Mouse (Mus musculus): ENCODE measurements around the gene Spag17.
"Not testable (repeated sequence)": the region's sequence is repeated elsewhere in the genome, so short reads cannot be mapped to it uniquely, and the experiment has no call there.

Gene Spag17

DNA sequence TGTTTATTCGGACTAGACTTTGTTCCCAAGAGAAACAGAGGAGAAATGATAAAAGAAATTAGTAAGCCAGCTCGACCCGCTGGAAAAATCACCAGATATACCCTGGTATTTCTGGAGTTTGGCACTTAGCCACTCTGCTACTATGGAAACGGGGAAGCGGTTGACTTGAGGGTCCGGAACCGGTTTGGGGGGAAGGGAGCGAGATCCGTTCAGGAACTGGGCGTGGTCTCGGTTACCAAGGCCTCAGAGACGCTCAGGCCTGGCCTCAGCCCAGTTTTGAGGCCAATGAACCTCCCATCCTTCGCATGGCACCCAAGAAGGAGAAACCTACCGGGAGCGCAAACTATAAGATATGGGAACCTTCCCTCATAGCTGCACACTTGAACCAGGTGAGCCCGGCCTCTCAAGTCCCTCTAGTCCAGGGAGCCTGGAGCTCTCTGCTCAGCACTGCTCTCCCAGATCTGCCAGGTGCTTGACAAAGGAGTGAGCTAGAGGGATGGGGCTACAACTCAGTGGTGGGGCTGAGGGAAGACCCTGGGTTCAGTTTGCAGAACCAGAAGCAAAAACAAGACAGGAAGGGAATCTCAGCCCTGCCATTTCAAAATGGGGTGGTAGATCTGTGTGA is at the start of gene Spag17:
Spag17 (plus strand) TSS at position 220 of the 625 bp plus-strand sequence.
- no peak for DNase-seq

DNA sequence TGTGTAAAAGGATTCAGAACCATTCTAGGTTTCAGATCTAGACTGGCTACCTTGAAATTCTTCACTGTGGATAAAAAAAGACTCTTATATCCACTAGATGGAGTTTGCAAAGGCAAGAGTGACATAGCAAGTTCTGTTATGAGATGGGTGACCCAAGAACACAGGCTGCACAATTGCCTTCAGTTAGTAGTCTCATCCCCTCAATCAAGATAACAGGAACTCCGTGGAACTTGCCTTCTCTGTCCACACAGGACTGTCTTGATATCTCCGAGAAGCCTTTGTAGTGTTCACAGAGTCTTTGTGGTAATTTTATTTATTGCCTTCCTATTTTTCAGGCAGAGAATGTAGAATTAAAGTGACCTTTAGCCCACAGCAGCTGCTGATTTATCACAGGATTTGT is 42.9 kb upstream of the Spag17 start:
- no peak for DNase-seq

DNA sequence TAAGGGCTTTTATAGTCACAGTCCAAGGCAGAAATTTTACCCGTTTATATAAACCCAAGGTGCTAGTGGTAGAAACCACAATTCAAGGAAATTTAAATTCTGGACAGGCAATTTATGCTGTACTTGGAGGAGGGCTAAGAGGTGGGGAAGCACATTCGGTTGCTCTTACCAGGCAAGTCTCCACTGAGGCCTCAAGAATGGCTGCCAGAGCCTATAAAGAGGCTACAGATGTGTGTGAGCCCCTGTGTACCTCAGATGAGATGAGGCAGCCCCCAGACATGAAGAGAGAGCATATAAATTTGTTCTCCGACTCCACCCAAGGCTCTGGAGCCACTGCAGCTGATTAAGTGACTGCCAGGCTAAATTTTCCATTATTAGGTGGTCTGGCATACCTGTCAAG is 42.4 kb upstream of the Spag17 start:
- no peak for DNase-seq

DNA sequence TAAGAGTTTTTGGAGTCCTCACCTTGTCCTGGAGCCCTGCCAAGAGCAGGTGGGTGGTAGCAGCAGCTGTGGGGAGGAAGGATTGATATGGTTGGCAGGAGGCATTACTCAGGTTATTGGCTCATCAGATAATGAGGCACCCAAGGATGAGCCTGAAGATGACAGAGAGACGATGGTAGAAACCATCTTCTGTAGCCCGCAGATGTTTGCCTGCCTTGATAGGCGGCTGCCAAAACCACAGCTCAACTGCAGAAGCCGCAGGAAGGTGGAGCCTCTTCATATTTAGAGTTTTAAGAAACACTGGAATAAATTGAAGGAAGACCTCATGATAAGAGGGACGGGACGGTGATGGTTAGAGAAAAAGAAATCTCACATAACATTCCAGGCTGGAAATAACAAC is 42.0 kb upstream of the Spag17 start:
- no peak for DNase-seq

DNA sequence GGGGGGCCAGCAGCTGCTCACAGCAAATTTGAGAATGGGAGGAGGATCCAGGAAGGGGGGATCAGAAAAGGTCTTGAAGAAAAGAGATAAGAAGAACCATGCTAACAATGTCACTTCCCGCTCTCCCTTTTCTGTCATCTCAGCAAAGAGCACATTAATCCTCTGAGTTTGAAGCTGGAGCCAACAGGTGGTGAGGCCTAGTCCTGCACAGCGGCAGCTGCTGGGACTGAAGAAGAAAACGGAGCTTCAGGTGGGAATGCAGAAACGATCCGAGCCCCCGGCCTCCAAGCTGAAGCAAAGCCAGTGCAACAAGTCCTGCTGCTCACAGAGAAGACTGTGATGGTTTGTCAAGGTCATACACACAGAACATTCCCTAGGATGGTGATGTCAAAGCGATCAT is 34.3 kb upstream of the Spag17 start:
- no peak for DNase-seq

DNA sequence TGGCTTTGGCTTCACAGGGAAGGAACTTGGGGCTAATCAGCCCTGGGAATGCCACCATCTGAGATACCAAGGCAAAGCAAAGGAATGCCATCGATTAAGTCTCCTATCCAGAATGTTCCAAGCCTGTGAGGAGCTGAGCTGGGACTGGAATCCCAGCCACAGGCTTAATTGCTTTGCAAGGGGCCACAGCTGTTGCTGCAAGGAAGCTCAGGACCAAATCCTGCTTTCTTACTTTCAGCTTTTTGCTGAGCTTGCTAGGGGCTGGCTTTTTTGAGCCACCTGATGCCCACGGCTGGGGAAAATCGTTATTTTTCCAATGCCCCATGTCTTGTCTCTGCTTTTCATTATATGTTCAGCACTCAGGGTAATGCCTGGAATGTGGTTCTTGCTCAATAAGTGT is 30.6 kb upstream of the Spag17 start:
- no peak for DNase-seq

DNA sequence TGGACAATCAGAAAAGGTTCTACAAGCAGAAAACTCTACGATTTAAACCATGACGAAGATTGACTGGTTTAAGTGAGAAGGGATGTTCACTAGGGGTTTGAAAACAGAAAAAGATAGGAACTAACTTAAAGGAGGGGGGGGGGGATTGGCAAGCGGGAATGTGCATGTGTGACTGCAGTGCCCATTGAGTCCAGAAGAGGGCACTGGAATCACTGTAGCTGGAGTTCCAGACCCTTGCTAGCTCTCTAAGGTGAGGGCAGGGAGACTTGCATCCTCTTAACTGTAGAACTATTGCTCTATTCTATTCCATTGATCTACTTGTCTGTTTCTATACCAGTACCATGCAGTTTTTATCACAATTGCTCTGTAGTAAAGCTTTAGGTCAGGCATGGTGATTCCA is 26.3 kb upstream of the Spag17 start:
- DNase-seq: no peak

DNA sequence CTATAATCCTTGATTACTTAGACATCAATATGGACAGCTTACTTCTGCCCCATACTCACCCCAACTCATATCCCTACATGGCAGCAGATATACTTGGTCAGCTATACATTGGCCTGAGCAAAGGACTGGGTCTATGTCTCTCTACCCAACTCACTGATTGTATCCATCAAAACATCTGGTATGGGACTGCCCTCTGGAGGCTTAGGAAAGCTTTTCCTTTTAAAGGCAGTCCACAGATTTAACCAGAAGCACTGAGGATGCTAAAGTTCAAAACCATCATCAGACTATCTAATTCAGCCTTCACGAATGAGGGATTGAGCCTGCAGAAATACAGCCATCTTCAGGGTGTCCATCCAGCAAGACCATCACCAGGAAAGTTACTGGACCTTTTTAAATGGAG is 20.5 kb upstream of the Spag17 start:
- no peak for DNase-seq

DNA sequence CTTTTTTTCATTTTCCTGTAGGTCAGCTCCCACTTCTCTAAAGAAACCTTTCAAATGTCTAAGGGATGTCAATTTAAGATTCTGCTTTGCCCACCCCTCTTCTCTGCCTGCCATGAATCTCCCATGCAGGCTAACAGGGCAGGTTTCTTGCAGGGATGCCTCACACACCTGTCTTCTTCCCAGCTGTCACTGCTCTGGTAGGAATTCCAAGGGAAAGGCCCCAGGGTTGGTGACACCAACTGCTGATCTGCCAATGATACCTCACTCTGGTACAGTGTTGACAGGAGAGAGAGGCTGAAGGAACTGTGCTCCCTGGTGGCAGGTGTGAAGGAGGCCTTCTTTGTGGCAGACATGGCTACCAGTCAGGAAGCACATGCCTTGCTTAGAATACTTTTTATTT is 10.1 kb upstream of the Spag17 start:
- DNase-seq: no peak

DNA sequence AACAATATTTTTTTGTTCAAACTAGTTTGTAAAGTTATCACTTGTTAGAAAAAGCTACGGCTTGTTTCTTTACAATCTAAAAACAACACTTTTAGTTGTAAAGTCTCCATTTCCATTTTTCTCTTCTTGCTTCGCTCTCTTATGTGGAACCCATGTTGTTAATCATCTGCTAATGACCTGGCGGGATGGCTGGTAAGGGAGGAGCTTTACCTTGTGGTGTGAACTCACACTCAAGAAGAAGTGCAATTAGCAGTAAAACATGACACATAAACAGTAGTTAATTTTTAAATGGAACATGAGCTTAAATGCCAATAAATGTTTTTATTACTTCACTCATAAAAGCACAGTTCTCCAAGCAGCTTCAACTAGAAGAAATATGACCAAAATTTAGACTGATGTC is 3.7 kb upstream of the Spag17 start:
- no peak for DNase-seq

DNA sequence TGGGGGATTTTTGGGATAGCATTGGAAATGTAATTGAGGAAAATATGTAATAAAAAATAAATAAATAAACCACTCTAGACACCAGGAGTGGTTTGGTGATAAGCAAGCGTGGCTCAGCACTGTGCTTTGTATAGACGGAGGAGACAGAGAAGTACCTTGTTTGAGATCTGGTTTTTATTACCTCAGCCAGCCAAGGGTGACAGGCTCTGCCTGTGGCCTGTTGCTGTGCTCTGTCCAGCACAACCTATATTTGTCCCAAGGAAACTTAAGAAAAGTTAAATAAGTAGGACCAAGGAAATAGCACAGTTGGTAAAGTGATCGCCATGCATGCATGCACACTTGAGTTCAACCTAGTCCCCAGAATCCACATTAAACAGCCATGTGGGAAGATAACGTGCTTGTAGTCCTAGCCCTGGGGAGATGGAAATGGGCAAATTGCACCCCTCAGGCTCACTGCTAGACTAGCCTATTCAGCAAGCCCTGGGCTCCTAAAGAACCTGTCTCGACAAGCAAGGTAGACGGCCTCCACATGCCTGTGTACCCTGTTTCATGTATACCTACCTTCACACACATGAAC is 1.1 kb upstream of the Spag17 start:
- DNase-seq: no peak

DNA sequence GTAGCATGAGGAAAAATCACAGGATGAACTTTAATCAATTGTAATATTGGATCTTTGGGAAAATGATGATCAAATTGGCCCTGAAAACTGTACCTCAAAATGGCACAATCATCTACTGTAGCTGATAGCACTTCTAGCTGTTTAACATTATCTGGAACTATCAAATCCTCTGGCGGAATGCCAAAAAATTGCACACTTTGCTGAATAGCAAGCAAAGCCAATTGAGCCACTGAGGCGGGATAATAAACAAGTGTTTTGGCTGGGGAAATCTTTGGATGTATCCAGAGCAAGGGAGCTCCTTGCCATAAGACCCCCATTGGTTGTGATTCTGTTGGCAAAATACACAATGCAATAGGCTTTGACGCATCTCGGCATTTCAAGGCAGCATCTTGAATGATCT is 9.5 kb downstream of the Spag17 start:
- DNase-seq: not testable (repeated sequence)

DNA sequence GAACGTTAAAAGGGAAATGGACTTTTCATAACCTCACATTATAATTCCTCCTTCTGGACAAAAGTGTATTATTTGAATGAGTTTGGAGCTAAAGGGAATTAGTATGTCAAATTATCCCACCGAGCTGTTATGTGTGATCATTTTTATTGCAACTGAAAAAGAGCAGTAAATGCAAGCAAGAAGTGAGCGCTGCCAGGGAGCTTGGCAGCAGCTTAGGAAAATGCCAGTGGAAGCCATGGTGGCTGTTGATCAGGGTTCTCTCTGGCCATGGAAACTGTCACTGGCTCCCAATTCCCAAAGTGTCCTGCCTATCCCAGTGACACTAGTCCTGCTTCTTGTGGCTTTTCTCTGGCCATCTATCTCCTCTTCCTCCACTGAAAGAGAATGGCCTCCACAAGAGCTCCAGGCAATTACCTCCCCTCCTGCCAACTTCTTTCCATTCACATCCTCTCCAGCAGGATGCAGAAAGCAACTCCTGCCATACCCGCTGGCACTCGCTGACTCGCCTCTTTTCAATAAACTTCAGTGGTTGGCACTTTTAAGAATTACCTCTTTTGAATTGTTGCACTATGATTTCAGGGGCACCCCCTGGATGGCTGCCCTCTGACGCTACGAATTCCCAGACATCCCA is 28.7 kb downstream of the Spag17 start:
- DNase-seq: no peak

DNA sequence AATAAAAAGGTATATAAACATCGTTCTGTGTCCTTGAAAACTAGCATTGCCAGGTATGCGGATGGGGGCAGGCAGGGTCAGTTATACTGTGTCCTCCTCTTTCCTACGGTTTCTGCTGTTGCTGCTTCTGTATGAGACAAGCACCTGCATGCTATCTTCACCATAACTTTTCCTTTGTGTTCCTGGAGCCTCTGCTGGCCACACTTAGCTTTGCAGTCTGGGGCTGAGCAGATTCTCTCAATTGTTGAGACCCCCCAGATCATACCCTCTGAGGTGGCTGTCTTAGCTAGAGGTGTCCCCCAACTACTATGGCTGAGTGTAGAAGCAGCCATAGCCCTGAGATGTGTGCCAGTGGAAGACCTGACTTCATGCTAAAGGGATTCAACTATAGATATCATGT is 37.7 kb downstream of the Spag17 start:
- DNase-seq: no peak

DNA sequence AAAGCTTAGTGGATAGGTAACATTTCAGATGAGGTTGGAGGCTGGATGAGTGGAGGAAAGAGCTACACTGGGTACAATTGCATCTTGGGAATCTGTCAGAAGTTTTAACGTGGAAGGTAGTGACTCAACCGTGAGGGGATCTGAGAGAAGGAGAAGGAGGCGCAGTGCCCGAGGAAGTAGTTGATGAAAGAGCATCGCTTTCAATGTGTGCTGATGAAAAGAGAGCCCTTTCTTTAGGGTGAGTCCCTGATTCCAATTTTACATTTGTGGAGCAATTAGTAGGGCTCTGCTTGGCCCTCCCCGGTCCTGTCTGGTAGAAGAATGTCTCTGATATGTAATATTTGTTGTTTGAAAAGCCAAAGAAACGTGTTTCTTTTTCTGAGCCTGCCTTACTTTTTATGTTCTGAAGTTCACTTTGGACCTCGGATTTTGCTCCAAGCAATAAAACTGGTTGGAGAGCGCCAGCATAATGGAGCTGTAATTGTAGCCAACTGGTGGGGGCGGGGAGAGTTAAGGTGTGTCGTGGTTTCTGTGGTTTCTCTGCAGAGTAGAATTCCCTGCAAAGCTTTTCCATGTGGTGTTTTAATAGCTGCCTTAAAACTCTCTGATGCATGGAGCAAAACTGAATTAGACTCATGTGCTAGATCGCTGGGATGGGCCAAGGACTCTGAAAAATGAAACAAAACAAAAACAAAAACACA is 45.9 kb downstream of the Spag17 start:
- no peak for DNase-seq

DNA sequence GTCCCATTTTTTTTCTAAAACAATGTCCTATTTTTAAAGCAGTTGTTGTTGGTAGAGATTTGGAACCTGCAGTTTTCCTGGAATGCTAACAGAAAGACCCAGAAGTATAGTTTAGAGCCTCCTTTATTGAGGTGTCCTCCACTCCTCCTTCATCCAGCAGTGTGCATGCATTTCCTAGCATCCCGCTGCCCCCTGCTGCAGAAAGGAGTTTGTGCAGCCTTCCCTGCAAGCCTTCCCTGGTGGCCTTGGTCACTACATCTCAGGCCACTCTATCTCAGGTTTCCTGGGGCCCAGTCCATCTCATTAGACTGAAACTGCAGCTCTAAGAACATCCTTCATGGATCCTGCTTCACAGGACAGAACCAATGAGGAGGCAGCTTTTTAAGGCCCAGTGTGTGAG is 51.0 kb downstream of the Spag17 start:
- DNase-seq: peak; percentile 4

DNA sequence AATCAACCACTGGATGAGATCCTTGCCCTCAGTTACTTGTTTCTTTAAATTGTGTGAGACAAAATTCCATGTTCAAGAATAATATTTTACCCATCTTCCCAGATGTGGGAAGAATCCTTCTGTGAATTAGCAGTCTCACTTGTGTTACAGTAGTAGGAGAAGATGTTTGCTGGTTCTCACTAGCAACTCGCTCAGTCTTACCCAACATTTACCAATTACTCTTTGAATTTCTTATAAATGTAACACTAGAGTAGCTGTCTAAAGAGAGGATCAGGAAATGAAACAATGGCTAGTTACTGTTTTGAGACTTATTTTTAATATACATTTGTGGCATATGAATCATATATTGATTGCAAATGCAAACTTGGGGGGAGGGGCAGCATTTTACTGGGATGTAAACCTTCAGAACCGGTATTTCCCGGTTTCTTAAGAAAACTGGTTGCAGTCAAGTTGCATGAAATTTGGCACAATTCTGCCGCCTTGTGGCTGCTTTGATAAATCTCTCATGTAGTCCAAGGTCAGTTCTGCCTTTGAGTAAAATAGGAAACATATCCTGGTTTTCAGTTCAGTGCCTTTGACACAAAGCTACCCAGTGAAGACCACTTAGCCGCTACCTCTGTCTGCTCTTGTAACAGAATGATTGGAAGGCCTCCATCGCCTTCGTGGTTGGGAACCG is 53.5 kb downstream of the Spag17 start:
- DNase-seq: peak; percentile 51

DNA sequence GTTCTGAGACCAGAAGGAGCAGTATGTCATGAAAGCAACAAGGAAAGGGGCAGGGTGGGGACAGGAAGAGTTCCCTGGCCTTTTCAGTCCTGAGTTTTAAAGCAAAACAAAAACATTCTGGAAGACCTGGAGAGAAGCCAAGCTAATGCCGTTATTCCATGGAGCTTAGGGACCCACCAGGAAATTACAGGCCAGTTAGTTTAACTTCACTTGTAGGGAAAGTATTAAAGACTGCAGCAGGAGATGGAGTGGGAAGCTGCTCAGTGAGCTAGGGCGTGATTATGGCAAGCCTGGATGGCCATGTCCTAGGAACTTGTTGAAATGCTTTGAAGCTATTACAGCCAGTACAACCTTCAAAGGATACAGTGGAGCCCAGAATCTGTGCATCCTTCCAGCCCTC is 60.0 kb downstream of the Spag17 start:
- DNase-seq: no peak

DNA sequence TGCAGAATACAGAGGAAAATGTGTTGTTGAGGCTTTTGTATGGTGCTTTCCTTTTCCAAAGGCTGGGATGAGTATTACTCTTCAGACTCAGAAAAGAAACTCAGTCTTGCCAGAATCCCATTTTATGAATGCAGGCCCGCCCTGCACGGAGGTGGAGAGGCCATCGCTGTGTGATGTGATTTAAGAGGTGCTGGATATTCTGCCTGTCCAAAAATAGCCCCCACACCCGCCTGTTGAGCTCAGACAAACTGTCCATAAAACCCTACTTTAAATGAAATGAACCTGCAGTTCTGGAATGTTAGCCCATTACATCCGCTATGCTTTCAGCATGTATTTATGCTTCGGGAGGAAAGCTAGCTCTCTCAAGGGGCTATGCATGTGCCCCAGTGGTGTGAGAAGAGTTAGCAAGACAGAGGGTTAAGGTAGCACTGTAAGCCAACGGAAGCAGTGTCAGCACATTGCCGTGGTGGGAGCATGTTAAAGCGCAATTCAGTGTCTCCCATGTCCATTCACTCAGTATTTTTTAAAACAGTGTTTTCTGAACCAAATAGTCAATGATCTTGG is 68.9 kb downstream of the Spag17 start:
- DNase-seq: no peak

DNA sequence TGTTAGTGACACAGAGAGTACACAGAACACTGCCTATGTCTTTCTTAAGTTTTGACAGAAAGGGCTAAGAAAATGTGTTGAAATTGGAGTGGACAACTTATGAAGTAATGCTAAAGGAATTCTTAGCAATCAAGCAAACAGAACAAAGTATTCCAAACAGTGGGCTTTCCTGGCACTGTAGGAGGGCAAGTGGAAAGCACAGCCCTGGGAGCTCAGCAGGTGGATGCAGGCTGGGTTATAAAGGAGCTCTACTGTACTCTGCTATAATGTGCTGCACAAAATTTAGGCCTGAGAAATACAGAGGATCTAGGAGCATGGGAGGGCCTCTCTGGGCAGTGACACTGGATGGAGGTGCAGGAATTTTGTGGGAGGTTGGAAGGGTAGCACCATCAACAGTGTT is 71.3 kb downstream of the Spag17 start:
- no peak for DNase-seq

DNA sequence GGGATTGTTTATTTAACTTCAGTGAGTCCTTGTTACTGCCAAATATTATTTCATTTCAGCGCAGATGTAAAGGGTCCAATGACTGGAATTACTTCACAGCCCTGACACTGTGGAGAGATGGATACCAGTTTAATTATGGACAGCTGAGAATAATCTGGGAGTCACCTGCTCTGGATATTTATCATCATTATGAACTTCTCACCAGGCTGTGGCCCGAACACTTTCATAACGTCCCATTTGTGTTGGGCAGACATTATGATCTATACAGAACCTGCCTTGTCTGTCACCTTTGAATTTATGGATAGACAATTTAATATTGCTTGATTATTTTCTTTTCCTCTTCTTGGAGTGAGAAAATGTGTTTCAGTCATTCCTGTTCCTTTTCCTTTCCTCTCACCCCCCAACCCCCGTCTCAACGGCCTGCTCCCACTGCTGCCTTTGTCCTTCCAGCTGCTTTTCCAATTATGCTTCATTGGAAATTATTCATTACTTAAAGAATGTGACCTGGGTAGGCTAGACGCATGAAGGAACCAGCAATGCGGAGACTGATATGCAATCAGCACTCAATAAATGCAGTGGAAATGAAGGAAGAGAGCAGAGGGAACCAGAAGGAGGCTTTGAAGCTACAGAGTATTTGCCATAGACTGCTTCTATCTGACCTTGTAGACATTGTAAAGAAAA is 74.7 kb downstream of the Spag17 start:
- no peak for DNase-seq

DNA sequence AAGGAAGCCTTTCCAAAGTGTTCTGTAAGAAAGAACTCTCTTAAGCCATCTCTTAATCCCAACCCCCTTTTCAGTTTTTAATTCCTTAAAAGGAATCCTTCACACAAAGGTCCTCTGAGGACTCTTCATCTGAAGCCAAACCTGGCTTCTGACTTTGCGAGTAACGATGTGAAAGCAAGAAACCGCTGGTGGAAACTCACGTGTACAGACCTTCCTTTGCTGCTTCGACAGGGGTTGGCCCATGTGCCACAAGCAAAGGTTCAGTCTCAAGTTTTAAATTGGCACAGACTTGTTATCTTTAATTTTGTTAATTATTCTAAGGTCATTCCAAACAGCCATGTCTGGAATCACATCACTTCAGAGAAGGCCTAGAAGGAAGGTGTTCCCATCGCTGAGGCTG is 79.1 kb downstream of the Spag17 start:
- no peak for DNase-seq

DNA sequence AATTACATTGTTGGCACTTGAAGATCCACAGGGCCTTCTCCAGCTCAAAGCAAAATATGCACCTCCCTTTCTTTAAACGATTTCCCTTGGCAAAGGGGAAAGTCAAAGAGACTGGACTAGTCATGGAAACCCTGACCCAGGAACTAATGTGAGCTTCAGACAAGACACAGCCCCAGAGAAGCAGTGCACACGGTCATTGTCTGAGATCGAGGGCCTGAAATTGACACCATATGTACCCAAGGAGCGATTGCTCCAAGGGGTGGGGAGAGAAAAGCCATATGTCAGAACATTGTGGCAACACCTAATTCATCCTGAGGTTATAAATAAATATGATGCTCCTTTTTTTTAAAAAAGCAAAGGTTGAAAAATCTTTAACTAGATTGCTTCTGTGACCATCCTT is 80.7 kb downstream of the Spag17 start:
- no peak for DNase-seq

Data from right cerebral cortex, adult 18-20 months (tissue).